Mouse (Mus musculus) neural tube, embryonic 10.5 days (tissue): Measurements from ENCODE around the gene Emc8.

Experiments used
- DNase-seq: peaks from one replicate; pipeline ENCODE4 v3.0.0-alpha.2; 2017; ENCODE audit warnings: low spot score; ENCODE audit errors: extremely low spot score

The Emc8 gene

DNA sequence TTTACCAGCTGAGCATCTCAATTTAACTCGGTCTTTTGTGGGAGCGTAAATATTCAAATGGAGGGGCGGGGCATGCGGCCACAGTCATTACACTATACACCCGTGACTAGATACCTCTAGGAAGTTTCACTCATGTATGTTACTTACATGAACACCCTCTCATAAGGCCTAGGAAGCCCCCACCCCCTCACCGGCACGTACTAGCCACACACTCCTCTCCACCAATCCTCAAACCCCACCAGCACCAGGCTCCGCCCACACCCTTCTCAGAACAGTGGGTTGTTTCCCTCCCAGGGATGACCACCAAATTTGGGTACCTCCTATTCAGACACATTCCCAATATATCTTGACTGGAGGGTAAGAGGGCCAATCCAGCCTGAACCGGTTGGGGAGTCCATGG, 60.9 kb downstream of the Emc8 start:
- DNase-seq, result no peak
